Mouse (Mus musculus): ENCODE measurements around the gene Plpp7. TPM values are rescaled to one million over a fixed set of nuclear protein-coding genes. Genes with fewer than 3 reads are reported as not detected.
A peak's percentile ranks its signal among the peaks of the same experiment; 100 is the strongest.

Plpp7 gene
- polyA plus RNA-seq, 1 experiment = 4.6 TPM

GRCm38 (mm10) chr2:32062626-32063410 lies 32.5 kb upstream of the Plpp7 start:
- no peak overlapping the region for H3K4me3 ChIP-seq (ENCODE audit: insufficient read depth, low read depth, low read length)
- H3K27ac ChIP-seq (replicated peaks; ENCODE audit: low read depth, low read length) = no peak overlapping the region
- H3K4me1 ChIP-seq (ENCODE audit: control insufficient read depth, insufficient read depth, insufficient read length, low read length) = no peaks in the 10 kb centered on the region

- Histone ChIP-seq H3K27ac (replicated peaks; ENCODE audit: low read depth, low read length) (no peak overlapping the region), H3K4me3 (ENCODE audit: insufficient read depth, low read depth, low read length) (no peak overlapping the region), H3K4me1 (ENCODE audit: control insufficient read depth, insufficient read depth, insufficient read length, low read length) (no peaks in the 10 kb centered on the region)
Measured at GRCm38 (mm10) chr2:32063451-32064151, 31.7 kb upstream of the Plpp7 start.

- H3K4me3 ChIP-seq (ENCODE audit: insufficient read depth, low read depth, low read length) = no peak overlapping the region
- no peak overlapping the region for H3K27ac ChIP-seq (replicated peaks; ENCODE audit: low read depth, low read length)
Measured at GRCm38 (mm10) chr2:32064913-32065312, 30.4 kb upstream of the Plpp7 start.

GRCm38 (mm10) chr2:32065371-32065791 lies 29.9 kb upstream of the Plpp7 start:
- H3K4me1 ChIP-seq (ENCODE audit: control insufficient read depth, insufficient read depth, insufficient read length, low read length) = no peaks in the 10 kb centered on the region
- no peak overlapping the region for H3K4me3 ChIP-seq (ENCODE audit: insufficient read depth, low read depth, low read length)
- no peak overlapping the region for H3K27ac ChIP-seq (replicated peaks; ENCODE audit: low read depth, low read length)

More at GRCm38 (mm10) chr2:32064913-32065312, 30.4 kb upstream of the Plpp7 start:
- H3K4me1 ChIP-seq (ENCODE audit: control insufficient read depth, insufficient read depth, insufficient read length, low read length) = no peaks in the 10 kb centered on the region

- Histone ChIP-seq H3K4me1 (ENCODE audit: control insufficient read depth, insufficient read depth, insufficient read length, low read length) (no peaks in the 10 kb centered on the region), H3K4me3 (ENCODE audit: insufficient read depth, low read depth, low read length) (no peak overlapping the region), H3K27ac (replicated peaks; ENCODE audit: low read depth, low read length) (no peak overlapping the region)
Measured at GRCm38 (mm10) chr2:32066005-32066404, 29.3 kb upstream of the Plpp7 start.

GRCm38 (mm10) chr2:32068811-32069607 lies 26.3 kb upstream of the Plpp7 start:
- H3K4me1 ChIP-seq (ENCODE audit: control insufficient read depth, insufficient read depth, insufficient read length, low read length) = no peaks in the 10 kb centered on the region
- no peak overlapping the region for H3K27ac ChIP-seq (replicated peaks; ENCODE audit: low read depth, low read length)
- no peak overlapping the region for H3K4me3 ChIP-seq (ENCODE audit: insufficient read depth, low read depth, low read length)

- H3K4me1 ChIP-seq (ENCODE audit: control insufficient read depth, insufficient read depth, insufficient read length, low read length) = no peaks in the 10 kb centered on the region
- no peak overlapping the region for H3K4me3 ChIP-seq (ENCODE audit: insufficient read depth, low read depth, low read length)
- H3K27ac ChIP-seq (replicated peaks; ENCODE audit: low read depth, low read length) = no peak overlapping the region
Measured at GRCm38 (mm10) chr2:32070747-32071146, 24.6 kb upstream of the Plpp7 start.

GRCm38 (mm10) chr2:32074404-32074803 lies 20.9 kb upstream of the Plpp7 start:
- peaks cover 13% of the 10 kb centered on the region for H3K4me1 ChIP-seq (ENCODE audit: control insufficient read depth, insufficient read depth, insufficient read length, low read length)
- no peak overlapping the region for H3K4me3 ChIP-seq (ENCODE audit: insufficient read depth, low read depth, low read length)
- no peak overlapping the region for H3K27ac ChIP-seq (replicated peaks; ENCODE audit: low read depth, low read length)

- Histone ChIP-seq H3K4me1 (ENCODE audit: control insufficient read depth, insufficient read depth, insufficient read length, low read length) (peaks cover 18% of the 10 kb centered on the region), H3K4me3 (ENCODE audit: insufficient read depth, low read depth, low read length) (no peak overlapping the region), H3K27ac (replicated peaks; ENCODE audit: low read depth, low read length) (no peak overlapping the region)
Measured at GRCm38 (mm10) chr2:32075368-32075767, 20.0 kb upstream of the Plpp7 start.

- Histone ChIP-seq H3K4me3 (ENCODE audit: insufficient read depth, low read depth, low read length) (no peak overlapping the region), H3K27ac (replicated peaks; ENCODE audit: low read depth, low read length) (peak overlapping the region; percentile 63; the same call in 1 of the 2 replicates), H3K4me1 (ENCODE audit: control insufficient read depth, insufficient read depth, insufficient read length, low read length) (peaks cover 18% of the 10 kb centered on the region)
Measured at GRCm38 (mm10) chr2:32077744-32078143, 17.6 kb upstream of the Plpp7 start.

GRCm38 (mm10) chr2:32078522-32078921 lies 16.8 kb upstream of the Plpp7 start:
- H3K27ac ChIP-seq (replicated peaks; ENCODE audit: low read depth, low read length) = peak overlapping the region; percentile 79
- H3K4me3 ChIP-seq (ENCODE audit: insufficient read depth, low read depth, low read length) = no peak overlapping the region
- peaks cover 18% of the 10 kb centered on the region for H3K4me1 ChIP-seq (ENCODE audit: control insufficient read depth, insufficient read depth, insufficient read length, low read length)

- Histone ChIP-seq H3K4me1 (ENCODE audit: control insufficient read depth, insufficient read depth, insufficient read length, low read length) (peaks cover 18% of the 10 kb centered on the region), H3K27ac (replicated peaks; ENCODE audit: low read depth, low read length) (peak overlapping the region; percentile 79; the same call in 1 of the 2 replicates), H3K4me3 (ENCODE audit: insufficient read depth, low read depth, low read length) (no peak overlapping the region)
Measured at GRCm38 (mm10) chr2:32079191-32079725, 16.1 kb upstream of the Plpp7 start.

GRCm38 (mm10) chr2:32080681-32081080 lies 14.6 kb upstream of the Plpp7 start:
- Histone ChIP-seq H3K27ac (replicated peaks; ENCODE audit: low read depth, low read length) (no peak overlapping the region), H3K4me3 (ENCODE audit: insufficient read depth, low read depth, low read length) (0 out of 2 replicates have a peak overlapping the region, but pooled peaks have one; percentile 7), H3K4me1 (ENCODE audit: control insufficient read depth, insufficient read depth, insufficient read length, low read length) (peaks cover 18% of the 10 kb centered on the region)

- Histone ChIP-seq H3K4me1 (ENCODE audit: control insufficient read depth, insufficient read depth, insufficient read length, low read length) (peaks cover 18% of the 10 kb centered on the region), H3K4me3 (ENCODE audit: insufficient read depth, low read depth, low read length) (peak overlapping the region; percentile 97), H3K27ac (replicated peaks; ENCODE audit: low read depth, low read length) (peak overlapping the region; percentile 54)
Measured at GRCm38 (mm10) chr2:32081296-32081929, 13.9 kb upstream of the Plpp7 start.
